Mouse (Mus musculus) ES-Bruce4 (cell line): ENCODE data around the gene Cyp2c23.

Experiments used
- CTCF ChIP-seq: IDR thresholded peaks from one replicate; pipeline ENCODE4 v1.8.1; 2011; ENCODE audit warnings: low read depth, low read length
- EP300 ChIP-seq: IDR thresholded peaks from 2 replicates; pipeline ENCODE4 v1.6.1; 2011; ENCODE audit warnings: low read depth, low read length; ENCODE audit not compliant: insufficient read depth

- no peak for TF ChIP-seq EP300
- no peak for TF ChIP-seq CTCF
Measured at GRCm38 (mm10) chr19:43960014-43960413, 69.0 kb downstream of the Cyp2c23 start.
